Mouse (Mus musculus): Measurements from ENCODE around the gene Vmn2r24.
"Not testable (repeated sequence)": the region's sequence is repeated elsewhere in the genome, so short reads cannot be mapped to it uniquely, and the experiment has no call there.

Vmn2r24 gene

GRCm38 (mm10) chr6:123778579-123778978, at the start of gene Vmn2r24:
TSS of gene Vmn2r24 (plus strand) at chr6:123778879.
- no peak for DNase-seq (ENCODE audit: low spot score)

DNA sequence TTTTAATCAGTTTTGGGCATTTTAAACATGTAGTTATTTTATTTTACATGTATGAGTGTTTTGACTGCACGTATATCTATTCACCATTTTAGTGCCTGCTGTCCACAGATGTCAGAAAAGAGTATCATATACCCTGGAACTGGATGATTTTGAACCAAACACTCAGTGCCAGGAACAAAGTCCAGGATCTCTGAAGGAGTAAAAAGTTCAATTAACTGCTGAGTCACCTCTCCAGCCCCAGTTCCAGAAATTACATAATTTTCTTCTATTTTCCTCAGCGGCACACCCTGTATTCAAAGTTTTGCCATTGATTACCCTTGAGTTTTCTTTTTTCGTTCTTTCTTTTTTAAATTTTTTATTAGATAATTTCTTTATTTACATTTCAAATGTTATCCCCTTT, 8.6 kb upstream of the Vmn2r24 start:
- DNase-seq (ENCODE audit: low spot score) = no peak

GRCm38 (mm10) chr6:123784857-123785256, 6.2 kb downstream of the Vmn2r24 start:
- DNase-seq (ENCODE audit: low spot score) = no peak

- DNase-seq (ENCODE audit: low spot score) = no peak
Measured at GRCm38 (mm10) chr6:123793746-123794145, 15.1 kb downstream of the Vmn2r24 start.

GRCm38 (mm10) chr6:123810291-123810690, 31.6 kb downstream of the Vmn2r24 start:
- not testable (repeated sequence) for DNase-seq (ENCODE audit: low spot score)

DNA sequence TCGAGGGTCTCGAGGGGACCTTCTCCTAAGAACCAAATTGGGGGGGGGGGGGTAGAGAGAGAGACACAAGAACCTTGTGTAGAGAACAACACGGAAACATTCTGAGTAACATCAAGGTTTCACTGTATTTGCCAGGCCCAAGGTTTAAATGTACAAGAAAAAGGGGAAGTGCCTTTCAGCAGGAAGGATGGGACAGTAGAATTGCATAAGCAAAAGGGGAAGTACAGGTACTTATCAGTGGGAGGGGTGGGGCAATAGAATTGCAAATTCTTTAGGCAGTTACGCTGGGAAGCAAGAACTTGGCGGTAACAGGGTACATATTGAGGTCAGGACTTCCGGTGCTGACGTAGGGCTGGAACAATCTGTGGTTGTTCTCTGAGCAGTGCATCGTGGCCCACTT, 41.3 kb downstream of the Vmn2r24 start:
- DNase-seq (ENCODE audit: low spot score) = no peak

DNA sequence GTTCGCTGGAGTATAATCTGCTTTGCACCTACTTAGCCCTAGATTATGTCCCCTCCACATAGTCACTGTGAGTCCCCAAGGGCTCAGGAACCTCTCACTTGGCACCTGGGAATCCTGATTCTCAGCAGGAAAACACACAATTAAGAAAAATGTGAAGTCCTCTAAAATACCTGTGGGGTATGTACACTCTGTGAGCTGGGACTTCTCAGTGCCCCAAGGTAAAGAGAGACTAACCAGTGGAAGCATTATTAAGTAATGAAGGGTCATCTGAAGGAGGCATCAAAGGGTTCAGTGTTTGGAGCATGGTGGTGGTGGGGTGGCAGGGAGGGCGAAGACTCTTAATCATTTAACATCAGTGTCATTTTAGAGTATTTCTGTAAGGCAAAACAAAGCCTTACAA, 74.7 kb downstream of the Vmn2r24 start, which contains the start of gene Vmn2r25:
TSS of gene Vmn2r25 (minus strand) at position 101 of the 400 bp plus-strand sequence.
- not testable (repeated sequence) for DNase-seq (ENCODE audit: low spot score)

Measured in spleen, adult 12 weeks (tissue).